In genomic region chr8:70071836-70072440, GRCm38 (mm10) we compare ENCODE assay signal across 11 mouse cellular contexts. TPM values are rescaled to one million over a fixed set of nuclear protein-coding genes. Genes with fewer than 3 reads are reported as not detected.
DNase-seq lines count a peak whose midpoint lies in the region; ATAC-seq and TF ChIP-seq lines count a peak whose summit lies in the region.
"Had no signal": no experiment of that assay in that cellular context is flagged by ENCODE, and none has a peak within 500 bp of the region (broad histone marks: within the 10 kb centered on the region; RNA-seq: fewer than 3 reads in every experiment).

No protein-coding gene starts in this region.

- H3K4me3 ChIP-seq in heart, embryonic 16.5 days (ENCODE audit: low read length): no peak overlapping the region
- no peak overlapping the region for H3K4me3 ChIP-seq in lung, postnatal 0 days (ENCODE audit: low read depth, low read length)

- TF ChIP-seq CTCF in lung, postnatal 0 days (IDR thresholded peaks at IDR 0.05): no peak

- peaks cover 12% of the 10 kb centered on the region for H3K4me1 ChIP-seq in heart, embryonic 16.5 days (ENCODE audit: control insufficient read depth, insufficient read depth, low read length)
- H3K4me1 ChIP-seq in lung, postnatal 0 days (ENCODE audit: insufficient read depth, low read depth, low read length): peaks cover 8% of the 10 kb centered on the region; the same call in 1 of the 2 replicates

- no peaks in the 10 kb centered on the region for H3K9me3 ChIP-seq in heart, embryonic 16.5 days (replicated peaks; ENCODE audit: control insufficient read depth, low read length)
- H3K9me3 ChIP-seq in lung, postnatal 0 days (ENCODE audit: low read length): no peaks in the 10 kb centered on the region

- 82% methylated on average over 2 of the region's 2 CpGs for WGBS in heart, embryonic 16.5 days
- 75% methylated on average over 2 of the region's 2 CpGs for WGBS in lung, postnatal 0 days

- no peaks in the 10 kb centered on the region for H3K27me3 ChIP-seq in heart, embryonic 16.5 days (ENCODE audit: control insufficient read depth, insufficient read depth, low read length)
- H3K27me3 ChIP-seq in lung, postnatal 0 days (replicated peaks; ENCODE audit: insufficient read depth, low read length): no peaks in the 10 kb centered on the region
- H3K27me3 ChIP-seq: CH12.LX had no signal

- peak overlapping the region; percentile 19; the same call in 1 of the 2 replicates for H3K27ac ChIP-seq in heart, embryonic 16.5 days (ENCODE audit: low read length)
- H3K27ac ChIP-seq in lung, postnatal 0 days (ENCODE audit: low read length): no peak overlapping the region

- no peak for ATAC-seq in heart, embryonic 16.5 days (replicated peaks; ENCODE audit: extremely low read depth, insufficient read depth, low FRiP score)
- ATAC-seq in lung, postnatal 0 days: peak; percentile 75

- no peak overlapping the region; the same call in 1 of the 2 replicates for H3K4me2 ChIP-seq in heart, embryonic 16.5 days (ENCODE audit: low read depth, low read length)
- no peak overlapping the region for H3K4me2 ChIP-seq in lung, postnatal 0 days (replicated peaks; ENCODE audit: low read depth, low read length)

- DNase-seq in heart, adult 9 months (ENCODE audit: low spot score in 2 of 2): no peak
- DNase-seq in lung, postnatal 0 days (ENCODE audit: low spot score): peak; percentile 58
- no peak for DNase-seq in lung, postnatal 36 days
- DNase-seq in kidney, postnatal 10 days: peak; percentile 11
- no peak for DNase-seq in thymus, postnatal 10 days (ENCODE audit: low spot score in 2 of 2)
- no peak for DNase-seq in spleen, adult 18-20 months
- DNase-seq: cerebellum, adult 11 months; thymus, postnatal 25 days had no signal

- no peak overlapping the region for H3K9ac ChIP-seq in heart, embryonic 16.5 days (ENCODE audit: low read length)
- H3K9ac ChIP-seq in lung, postnatal 0 days (replicated peaks; ENCODE audit: low read depth): no peak overlapping the region

- peaks cover 21% of the 10 kb centered on the region for H3K36me3 ChIP-seq in heart, embryonic 16.5 days (ENCODE audit: control insufficient read depth, insufficient read depth)
- H3K36me3 ChIP-seq in lung, postnatal 0 days (ENCODE audit: insufficient read depth, low read length): peaks cover 11% of the 10 kb centered on the region

- no peak for TF ChIP-seq EP300 in lung, postnatal 0 days (IDR thresholded peaks at IDR 0.05)

RNA-seq across cellular contexts. Expression of gene Tm6sf2, which starts 0.8 kb away (rescaled TPM):
- polyA plus RNA-seq in heart, embryonic 16.5 days (2015; fragmentation: Nextera tagmentation; extraction: Ambion mirVana): 0.96 and 1.4 TPM in 2 replicates
- 3.8 and 4.2 TPM in 2 replicates for polyA plus RNA-seq in lung, postnatal 0 days (2015; fragmentation: Nextera tagmentation; extraction: Ambion mirVana)
- polyA plus RNA-seq: erythroblast, embryonic 14.5 days had no signal

RNA-seq across cellular contexts. Expression of gene Hapln4, which starts 11.3 kb away (rescaled TPM):
- 0.04 TPM in 1 of 2 replicates, not detected in the other for polyA plus RNA-seq in heart, embryonic 16.5 days (2015; fragmentation: Nextera tagmentation; extraction: Ambion mirVana)
- polyA plus RNA-seq in lung, postnatal 0 days (2015; fragmentation: Nextera tagmentation; extraction: Ambion mirVana): not detected in 2 replicates
- polyA plus RNA-seq: erythroblast, embryonic 14.5 days had no signal

RNA-seq across cellular contexts. Expression of gene Sugp1, which starts 29.3 kb away (rescaled TPM):
- polyA plus RNA-seq in heart, embryonic 16.5 days (2015; fragmentation: Nextera tagmentation; extraction: Ambion mirVana): 30.0 and 30.4 TPM in 2 replicates
- polyA plus RNA-seq in lung, postnatal 0 days (2015; fragmentation: Nextera tagmentation; extraction: Ambion mirVana): 25.4 and 27.3 TPM in 2 replicates

RNA-seq across cellular contexts. Expression of gene Mau2, which starts 29.4 kb away (rescaled TPM):
- 38.4 and 42.9 TPM in 2 replicates for polyA plus RNA-seq in heart, embryonic 16.5 days (2015; fragmentation: Nextera tagmentation; extraction: Ambion mirVana)
- 37.1 and 37.2 TPM in 2 replicates for polyA plus RNA-seq in lung, postnatal 0 days (2015; fragmentation: Nextera tagmentation; extraction: Ambion mirVana)

RNA-seq across cellular contexts. Expression of gene Ncan, which starts 48.7 kb away (rescaled TPM):
- 0.13 and 0.22 TPM in 2 replicates for polyA plus RNA-seq in heart, embryonic 16.5 days (2015; fragmentation: Nextera tagmentation; extraction: Ambion mirVana)
- polyA plus RNA-seq in lung, postnatal 0 days (2015; fragmentation: Nextera tagmentation; extraction: Ambion mirVana): 0.05 and 0.06 TPM in 2 replicates
- polyA plus RNA-seq: erythroblast, embryonic 14.5 days had no signal

Comparison
In these comparisons a context has a peak if more than half of its experiments do, and no peak if none do; other contexts are left out.
1. DNase-seq: peak in lung, postnatal 0 days (single experiment) and kidney, postnatal 10 days (single experiment); none in heart, adult 9 months (0 of 2), lung, postnatal 36 days (single experiment), thymus, postnatal 10 days (0 of 2) and spleen, adult 18-20 months (0 of 2).